Mouse (Mus musculus): ENCODE results near the gene Ccnd2.

Ccnd2 gene

DNA sequence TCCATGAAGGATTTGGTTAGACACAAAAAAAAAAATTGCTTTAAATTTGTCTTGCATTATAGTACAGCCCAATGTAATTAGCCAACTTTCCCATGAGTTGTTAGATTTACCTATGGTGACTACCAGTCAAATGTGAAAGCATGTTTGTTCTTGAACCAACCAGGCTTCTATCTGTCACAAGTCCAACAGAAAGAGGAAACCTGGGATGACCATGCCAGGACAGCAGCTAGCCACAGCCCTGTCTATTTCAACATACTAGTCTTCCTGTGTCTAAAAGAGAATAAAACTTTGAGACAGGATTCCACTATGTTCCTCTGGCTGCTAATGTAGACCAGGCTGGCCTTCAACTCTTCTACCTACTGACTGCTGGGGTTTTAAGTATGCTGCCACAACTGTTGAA lies 44.6 kb downstream of the Ccnd2 start:
- no peak for DNase-seq

DNA sequence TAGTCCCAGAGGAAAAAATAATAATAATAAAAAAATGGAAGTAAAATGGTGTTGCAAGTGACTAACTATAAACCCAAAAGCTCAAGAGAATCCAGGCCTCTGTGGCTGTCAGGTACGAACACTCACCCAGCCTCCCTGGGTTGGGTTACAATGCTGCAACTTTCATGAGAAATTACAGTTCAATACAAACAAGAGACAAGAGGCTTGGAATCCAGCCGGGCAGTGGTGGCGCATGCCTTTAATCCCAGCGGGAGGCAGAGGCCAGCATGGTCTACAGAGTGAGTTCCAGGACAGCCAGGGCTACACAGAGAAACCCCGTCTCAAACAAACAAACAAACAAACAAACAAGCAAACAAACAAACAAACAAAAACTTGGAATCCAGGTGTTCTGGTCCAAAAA lies 45.3 kb downstream of the Ccnd2 start:
- DNase-seq = no peak

DNA sequence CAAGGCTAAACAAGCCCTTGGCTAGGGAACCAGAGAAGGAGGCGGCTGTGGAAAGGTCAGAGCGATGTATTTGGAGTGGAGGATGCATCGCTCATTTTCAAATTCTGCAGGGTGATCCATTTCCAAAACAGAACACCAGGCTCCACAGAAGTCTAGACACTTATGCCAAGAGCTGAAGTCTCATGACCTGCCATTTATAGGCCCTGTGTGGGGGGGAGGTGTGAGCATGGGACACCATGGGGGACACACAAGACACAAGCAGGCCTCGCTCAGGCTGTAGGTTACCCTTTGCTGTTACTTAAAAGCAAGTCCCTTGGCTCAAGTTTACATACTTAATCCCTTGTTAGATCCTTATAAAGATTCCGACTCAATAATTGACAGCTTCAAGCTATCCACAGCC lies 45.8 kb downstream of the Ccnd2 start:
- no peak for DNase-seq

DNA sequence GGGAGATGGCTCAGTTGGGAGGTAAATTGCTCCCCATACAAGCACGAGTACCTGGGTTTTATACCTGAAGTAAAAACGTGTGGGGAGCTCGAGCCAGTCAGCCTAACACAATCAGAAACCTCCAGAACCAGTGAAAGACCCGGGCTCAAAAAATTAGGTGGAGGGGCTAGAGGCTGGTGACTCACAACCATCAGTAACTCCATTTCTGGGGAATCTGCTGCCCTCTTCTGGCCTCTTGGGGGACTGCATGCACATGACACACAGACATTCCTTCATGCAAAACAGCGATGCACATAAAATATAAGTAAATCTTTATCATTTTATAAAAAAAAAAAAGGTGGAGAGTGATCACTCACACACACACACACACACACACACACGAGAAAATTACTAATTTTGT lies 46.9 kb downstream of the Ccnd2 start:
- peak; percentile 55 for DNase-seq

DNA sequence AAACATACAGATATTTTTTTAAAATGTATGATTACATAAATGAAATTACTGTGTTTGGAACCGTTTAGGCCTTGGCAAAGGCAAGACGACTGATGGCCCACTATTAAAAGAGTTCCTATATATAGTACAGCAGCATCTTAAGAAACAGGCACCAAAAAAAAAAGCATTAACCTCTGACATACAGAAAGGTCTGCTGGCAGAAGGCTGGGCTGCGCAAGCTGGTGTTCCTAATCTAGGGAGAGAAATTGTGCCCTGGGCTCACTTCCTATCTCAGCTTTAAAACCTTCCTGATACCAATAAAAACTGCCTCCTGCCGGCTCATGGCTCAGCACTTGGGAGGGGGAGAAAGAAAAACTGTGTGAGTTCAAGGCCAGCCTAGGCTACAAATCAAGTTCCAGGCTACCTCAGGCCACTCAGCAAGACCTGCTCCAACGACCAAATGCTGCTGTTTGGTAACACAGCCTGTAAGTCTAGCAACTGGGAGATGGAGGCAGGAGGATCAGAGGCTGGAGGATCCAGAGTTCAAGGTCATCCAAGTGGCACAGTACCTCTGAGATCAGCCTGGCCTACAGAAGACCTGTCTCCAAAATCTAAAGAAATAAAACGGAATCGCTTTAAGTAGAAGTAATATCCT lies 47.5 kb downstream of the Ccnd2 start:
- DNase-seq = no peak

DNA sequence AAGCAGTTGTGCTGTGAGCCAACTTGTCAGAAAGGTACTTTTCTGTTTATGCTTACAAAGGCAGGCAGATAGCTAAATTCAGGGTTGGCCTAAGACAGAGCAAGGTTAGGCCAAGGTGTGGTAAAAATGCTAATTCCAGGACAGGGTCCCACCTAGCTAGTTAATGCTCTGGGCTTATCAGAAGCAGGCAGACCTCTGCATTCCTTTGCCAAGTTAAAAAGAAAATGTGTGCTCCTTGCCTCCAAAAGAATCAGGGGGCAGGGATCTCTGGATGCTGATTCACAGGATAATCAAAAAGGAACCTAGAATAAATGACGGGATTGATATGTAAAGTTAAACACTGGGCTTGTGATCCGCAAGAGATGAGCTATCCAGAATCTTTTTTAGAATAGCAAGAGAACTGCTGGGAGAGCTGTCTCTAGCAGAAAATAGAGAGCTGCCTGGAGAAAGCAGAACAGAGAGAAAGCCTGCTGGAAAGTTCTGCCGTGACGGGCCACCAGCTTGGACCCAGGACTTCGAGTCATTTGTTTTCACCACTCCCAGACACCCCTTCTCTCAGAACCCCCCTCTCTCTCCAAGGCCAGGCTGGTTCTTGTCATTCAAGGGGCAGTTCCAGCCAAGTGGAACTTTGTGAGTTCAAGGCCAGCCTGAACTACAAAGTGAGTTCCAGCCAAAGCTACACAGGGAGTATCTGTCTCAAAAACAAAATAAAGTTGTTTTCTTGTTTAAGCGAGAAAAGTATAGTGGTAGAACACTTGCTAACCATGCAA lies 48.3 kb downstream of the Ccnd2 start:
- DNase-seq = no peak

DNA sequence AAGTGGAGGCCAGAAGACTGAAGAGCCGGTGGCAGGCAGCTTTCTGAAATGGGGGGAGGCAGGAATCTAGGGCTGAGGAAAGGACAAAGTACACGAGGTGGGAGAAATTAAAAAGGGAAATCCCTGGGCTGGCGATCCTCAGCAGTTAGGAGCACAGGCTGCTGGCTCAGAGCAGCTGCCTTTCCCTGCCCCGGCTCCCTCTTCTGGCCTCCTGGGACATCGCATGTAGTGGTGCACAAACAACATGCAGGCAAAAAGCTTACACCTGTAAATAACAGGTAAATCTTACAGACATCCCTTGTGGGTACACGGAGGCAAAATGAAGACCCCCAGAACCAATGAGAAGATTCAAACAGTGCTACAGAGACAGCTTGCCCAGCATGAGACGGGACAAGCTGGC lies 57.4 kb downstream of the Ccnd2 start:
- DNase-seq = peak; percentile 20

DNA sequence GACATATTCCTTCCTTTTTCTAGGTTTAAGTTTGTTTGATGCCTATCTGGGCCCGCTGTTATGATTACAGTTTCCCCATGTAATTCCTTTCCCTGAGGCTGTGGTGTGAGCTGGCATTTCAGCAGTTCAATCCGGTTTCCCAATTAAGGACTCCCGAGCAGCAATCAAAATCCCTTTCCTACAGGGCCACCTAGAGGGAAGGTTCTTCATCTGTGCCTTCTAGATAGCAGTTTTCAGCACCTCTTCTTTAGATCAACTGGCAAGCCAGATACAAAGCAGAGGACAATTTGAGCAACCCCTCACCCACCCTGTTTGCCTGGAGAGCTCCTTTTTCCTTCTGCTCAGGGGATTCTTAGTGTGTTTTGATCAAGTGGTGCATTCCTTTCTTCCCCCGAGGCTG lies 65.3 kb downstream of the Ccnd2 start:
- no peak for DNase-seq

DNA sequence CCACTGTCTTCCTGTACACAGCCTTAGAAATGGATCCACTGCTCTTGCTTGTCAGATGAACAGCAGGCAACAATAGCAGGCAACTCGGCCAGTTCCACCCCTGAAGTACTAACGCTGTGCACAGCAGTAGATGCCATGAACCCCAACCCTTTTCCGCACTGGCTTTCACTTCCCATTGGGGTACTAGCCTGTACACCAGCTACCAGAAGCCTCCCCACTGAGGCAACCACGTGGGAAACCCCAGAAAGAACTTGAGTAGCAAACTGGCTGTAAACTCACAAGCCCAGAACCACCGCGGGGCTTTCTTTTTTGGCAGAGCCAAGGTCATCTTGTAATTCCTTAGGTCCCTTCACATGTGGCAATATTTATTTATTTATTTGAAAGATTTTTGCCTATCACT lies 70.2 kb downstream of the Ccnd2 start:
- no peak for DNase-seq

DNA sequence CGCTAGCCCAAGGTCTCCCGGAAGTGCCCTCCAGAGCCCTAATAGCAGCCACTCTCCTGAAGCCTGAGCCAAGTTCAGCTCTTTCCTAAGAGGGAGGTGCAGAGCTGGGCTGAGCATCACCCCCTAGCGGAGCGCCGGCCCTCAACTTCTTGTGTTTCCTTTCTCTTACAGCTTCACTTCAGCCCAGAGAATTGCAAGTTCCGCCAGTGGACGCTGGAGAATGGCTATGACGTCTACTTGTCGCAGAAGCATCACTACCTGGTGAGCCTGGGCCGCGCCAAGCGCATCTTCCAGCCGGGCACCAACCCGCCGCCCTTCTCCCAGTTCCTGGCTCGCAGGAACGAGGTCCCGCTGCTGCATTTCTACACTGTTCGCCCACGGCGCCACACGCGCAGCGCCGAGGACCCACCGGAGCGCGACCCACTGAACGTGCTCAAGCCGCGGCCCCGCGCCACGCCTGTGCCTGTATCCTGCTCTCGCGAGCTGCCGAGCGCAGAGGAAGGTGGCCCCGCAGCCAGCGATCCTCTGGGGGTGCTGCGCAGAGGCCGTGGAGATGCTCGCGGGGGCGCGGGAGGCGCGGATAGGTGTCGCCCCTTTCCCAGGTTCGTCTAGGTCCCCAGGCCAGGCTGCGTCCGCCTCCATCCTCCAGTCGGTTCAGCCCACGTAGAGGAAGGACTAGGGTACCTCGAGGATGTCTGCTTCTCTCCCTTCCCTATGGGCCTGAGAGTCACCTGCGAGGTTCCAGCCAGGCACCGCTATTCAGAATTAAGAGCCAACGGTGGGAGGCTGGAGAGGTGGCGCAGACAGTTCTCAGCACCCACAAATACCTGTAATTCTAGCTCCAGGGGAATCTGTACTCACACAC lies 71.9 kb downstream of the Ccnd2 start:
- DNase-seq = peak; percentile 85
